Mouse (Mus musculus) layer of hippocampus, adult 8-10 months (tissue): ENCODE measurements around the gene Epb41l5. TPM values are rescaled to one million over a fixed set of nuclear protein-coding genes. Genes with fewer than 3 reads are reported as not detected.

Experiments
- DNase-seq, 2 experiments: peaks; one replicate each; pipeline ENCODE4 v3.0.0; 2022; ENCODE audit warnings: low spot score in 2 of 2
- total RNA-seq, 4 experiments: library from RNA; stranded (reverse); gene quantifications; 2 replicates each; pipeline ENCODE4 v1.2.4; 2022

The Epb41l5 gene
- total RNA-seq, 4 experiments from 2014 or later, result 5.2 to 8.6 (median 6.6) TPM

- no peak for DNase-seq
Observed at GRCm38 (mm10) chr1:119596954-119597480, 51.8 kb downstream of the Epb41l5 start.

- no peak for DNase-seq
Observed at GRCm38 (mm10) chr1:119590041-119590440, 58.8 kb downstream of the Epb41l5 start.

- no peak for DNase-seq
Observed at GRCm38 (mm10) chr1:119584974-119585373, 63.8 kb downstream of the Epb41l5 start.

- no peak for DNase-seq
Observed at GRCm38 (mm10) chr1:119570134-119570533, 78.7 kb downstream of the Epb41l5 start.

GRCm38 (mm10) chr1:119565531-119565930 is 83.3 kb downstream of the Epb41l5 start:
- no peak for DNase-seq

- no peak for DNase-seq
Observed at GRCm38 (mm10) chr1:119557641-119558395, 91.0 kb downstream of the Epb41l5 start.

GRCm38 (mm10) chr1:119555651-119556050 is 93.1 kb downstream of the Epb41l5 start:
- DNase-seq, result no peak

- no peak for DNase-seq
Observed at GRCm38 (mm10) chr1:119551651-119552050, 97.1 kb downstream of the Epb41l5 start.

- no peak for DNase-seq
Observed at GRCm38 (mm10) chr1:119550064-119550463, 98.7 kb downstream of the Epb41l5 start.

- no peak for DNase-seq
Observed at GRCm38 (mm10) chr1:119549327-119549689, 99.5 kb downstream of the Epb41l5 start.

GRCm38 (mm10) chr1:119548668-119549326 is 100.0 kb downstream of the Epb41l5 start:
- DNase-seq, result peak; percentile 53 to 82

GRCm38 (mm10) chr1:119546490-119546889 is 102.3 kb downstream of the Epb41l5 start:
- DNase-seq, result no peak

- no peak for DNase-seq
Observed at GRCm38 (mm10) chr1:119545671-119546070, 103.1 kb downstream of the Epb41l5 start.

- no peak for DNase-seq
Observed at GRCm38 (mm10) chr1:119545164-119545563, 103.6 kb downstream of the Epb41l5 start.

GRCm38 (mm10) chr1:119544611-119545155 is 104.1 kb downstream of the Epb41l5 start:
- no peak for DNase-seq

- no peak for DNase-seq
Observed at GRCm38 (mm10) chr1:119543316-119543715, 105.5 kb downstream of the Epb41l5 start.

- no peak for DNase-seq
Observed at GRCm38 (mm10) chr1:119541570-119541969, 107.2 kb downstream of the Epb41l5 start.

GRCm38 (mm10) chr1:119540836-119541557 is 107.8 kb downstream of the Epb41l5 start:
- DNase-seq, result no peak

- DNase-seq, result no peak
Observed at GRCm38 (mm10) chr1:119539252-119539651, 109.5 kb downstream of the Epb41l5 start.

GRCm38 (mm10) chr1:119537651-119538050 is 111.1 kb downstream of the Epb41l5 start:
- no peak for DNase-seq

GRCm38 (mm10) chr1:119536122-119536521 is 112.7 kb downstream of the Epb41l5 start:
- DNase-seq, result no peak

GRCm38 (mm10) chr1:119534341-119534740 is 114.5 kb downstream of the Epb41l5 start:
- DNase-seq, result no peak
